Mouse (Mus musculus) neutrophil, adult 59 days (primary cell): Measurements from ENCODE around the gene Pdzd7. TPM values are rescaled to one million over a fixed set of nuclear protein-coding genes. Genes with fewer than 3 reads are reported as not detected.

ENCODE experiments used
- total RNA-seq, 2 experiments: library from RNA; stranded (reverse); gene quantifications; 1 replicate in 1 of 2; 2 replicates in 1 of 2; pipeline ENCODE4 v1.2.4; 2023

Pdzd7 gene
- total RNA-seq, result under 1 TPM in 1 of 2 experiments, not detected in 1; 0.13 TPM

DNA sequence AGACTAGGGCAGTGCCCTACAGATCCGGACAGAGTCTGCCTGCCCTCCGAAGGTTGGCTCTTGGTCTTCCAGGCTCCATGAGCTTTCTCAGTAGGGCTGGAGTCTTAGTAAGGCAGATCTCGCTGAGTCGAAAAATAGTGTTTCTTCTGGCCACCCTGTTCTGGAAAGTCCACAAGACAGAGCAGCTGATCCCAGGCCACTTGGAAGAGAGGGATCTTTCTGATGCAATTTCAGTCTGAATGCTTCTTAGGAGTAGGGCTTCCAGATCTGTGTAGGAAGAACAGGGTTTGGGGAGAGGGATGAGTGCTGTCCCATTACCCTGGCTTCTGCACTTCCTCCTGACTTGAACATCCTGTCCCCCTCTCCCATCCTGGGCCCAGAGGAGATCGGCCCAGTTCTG, at the start of gene Pdzd7:
TSS of gene Pdzd7 (minus strand) at position 67 of the 400 bp plus-strand sequence.

DNA sequence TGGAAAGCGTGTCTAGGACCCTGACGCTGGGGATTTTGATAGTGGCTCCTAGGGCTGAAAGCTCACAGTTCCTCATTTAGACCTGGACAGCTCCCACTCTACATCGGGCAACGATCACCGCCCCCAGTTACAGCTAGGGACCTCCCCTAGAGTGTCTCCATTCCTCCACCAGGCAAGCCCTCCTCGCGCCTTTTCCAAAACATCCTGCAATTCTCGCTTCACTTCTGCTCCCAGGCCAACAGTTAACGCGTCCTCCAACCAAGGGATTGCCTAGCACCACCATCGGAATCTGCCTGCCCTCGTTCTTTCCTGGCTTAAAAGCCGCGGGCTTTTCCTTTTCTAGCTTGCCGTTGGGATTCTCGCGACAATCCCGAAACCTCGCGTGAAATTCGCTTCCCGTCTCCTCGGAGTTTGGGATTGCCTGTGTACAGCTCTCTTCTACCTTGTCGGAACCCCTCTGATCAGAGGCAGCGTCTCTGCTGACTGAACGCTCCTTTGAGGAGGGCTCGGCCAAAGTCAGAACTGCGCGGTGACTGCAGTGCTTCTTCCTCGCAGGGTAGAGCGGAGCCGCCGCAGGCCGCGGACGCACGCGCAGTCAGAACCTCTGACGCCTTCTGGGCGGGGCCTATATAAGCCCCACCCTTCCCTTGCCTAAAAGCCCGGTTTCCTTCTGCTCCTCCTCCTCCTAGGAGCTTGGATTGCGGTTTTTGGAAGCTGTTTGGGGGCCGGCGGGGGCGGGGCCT, 29.2 kb upstream of the Pdzd7 start, which contains the start of gene Kazald1:
TSS of gene Kazald1 (plus strand) at position 662 of the 743 bp plus-strand sequence.

DNA sequence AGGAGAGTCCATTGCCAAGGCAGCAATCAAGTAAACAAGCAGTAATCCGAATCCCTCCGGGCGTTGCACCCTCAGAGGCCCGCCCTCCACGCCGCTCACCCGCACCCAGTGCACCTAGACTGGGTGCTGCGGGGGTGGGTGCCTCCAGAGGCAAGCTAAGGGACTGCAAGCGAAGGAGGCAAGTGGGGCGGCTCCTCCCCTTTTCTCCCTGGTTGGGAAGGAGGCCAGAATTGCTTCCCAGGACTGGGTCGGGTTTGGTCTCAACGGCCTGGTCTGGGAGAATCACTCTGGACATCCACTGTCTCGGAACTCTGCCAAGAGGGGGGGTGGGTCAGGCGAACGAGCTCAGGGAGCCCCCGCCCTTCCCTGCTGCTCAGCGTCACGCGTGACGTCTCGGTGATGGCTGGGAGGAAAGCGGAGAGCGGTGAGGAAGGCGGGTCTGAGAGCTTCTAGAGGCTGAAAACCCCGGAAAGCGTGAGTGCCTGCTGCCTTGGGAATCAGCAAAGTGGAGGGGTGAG, 2.0 kb upstream of the Pdzd7 start, which contains the start of gene Sfxn3:
TSS of gene Sfxn3 (plus strand) at position 87 of the 518 bp plus-strand sequence.

DNA sequence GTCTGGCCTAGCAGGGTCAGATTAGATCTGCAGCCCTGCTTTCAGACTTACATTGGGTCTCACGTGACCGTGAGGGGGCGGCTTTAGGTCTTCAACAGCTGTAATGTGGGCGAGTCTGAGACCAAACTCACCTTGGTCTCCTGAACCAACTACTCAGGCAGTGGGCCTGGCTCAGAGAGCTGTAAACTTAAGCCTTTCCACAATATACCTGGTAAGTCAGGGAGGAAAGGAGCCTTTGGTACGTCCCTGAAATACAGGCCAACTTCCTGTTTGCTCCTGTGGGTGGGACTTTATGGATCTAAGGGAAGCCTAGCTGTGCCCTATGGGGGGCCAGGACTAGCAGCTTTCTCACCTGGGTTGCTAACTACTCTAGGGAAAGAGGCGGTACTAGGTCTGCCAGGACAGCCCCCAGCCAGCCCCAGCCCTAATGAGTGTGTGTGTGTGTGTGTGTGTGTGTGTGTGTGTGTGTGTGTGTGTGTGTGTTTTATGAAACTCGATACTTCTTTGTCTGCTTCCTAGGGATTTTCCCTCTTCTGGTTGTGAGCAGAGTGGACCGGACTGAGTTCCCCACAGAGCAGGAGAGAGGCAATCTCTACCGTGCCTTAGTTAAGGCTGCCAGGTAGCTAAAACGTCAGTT, 31.1 kb downstream of the Pdzd7 start, which contains the start of gene Lzts2:
TSS of gene Lzts2 (plus strand) at position 80 of the 637 bp plus-strand sequence.

DNA sequence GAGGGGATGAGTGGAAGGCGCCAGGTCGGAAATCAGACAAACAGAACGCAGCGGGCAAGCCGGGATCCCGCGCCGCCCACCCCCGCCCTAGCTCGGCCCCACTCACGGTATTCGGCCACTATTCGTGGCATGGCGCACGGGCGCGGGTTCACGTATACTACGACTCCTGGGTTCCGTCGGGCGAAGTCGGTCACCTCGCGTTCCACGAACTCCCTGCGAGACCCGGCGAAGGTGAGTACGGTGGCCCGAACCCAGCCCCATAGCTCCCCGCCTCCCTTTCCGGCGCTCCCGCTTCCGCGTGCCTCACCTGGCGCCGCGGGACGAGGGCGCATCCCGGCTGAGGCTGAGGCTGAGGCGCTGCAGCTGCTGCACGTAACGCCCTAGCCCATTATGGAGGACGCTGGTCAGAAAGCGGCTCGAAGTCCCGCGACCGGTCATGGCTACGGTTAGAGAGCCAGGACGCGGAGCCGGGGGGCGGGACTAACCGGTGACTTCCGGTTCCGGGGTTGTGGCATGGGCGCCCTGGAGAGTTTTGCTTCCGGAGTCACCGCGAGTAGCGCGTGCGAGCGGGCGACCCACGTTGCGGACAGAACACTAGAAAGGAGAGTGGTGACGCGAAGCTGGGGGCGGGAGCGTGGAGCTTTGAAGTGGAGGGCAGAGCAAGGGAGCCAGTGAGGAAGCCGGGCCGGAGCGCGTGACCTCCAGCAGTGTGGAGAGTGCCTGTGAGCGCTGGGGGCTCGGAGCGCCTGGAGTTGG, 39.4 kb downstream of the Pdzd7 start, which contains the start of gene Mrpl43:
TSS of gene Mrpl43 (minus strand) at position 486 of the 756 bp plus-strand sequence.

DNA sequence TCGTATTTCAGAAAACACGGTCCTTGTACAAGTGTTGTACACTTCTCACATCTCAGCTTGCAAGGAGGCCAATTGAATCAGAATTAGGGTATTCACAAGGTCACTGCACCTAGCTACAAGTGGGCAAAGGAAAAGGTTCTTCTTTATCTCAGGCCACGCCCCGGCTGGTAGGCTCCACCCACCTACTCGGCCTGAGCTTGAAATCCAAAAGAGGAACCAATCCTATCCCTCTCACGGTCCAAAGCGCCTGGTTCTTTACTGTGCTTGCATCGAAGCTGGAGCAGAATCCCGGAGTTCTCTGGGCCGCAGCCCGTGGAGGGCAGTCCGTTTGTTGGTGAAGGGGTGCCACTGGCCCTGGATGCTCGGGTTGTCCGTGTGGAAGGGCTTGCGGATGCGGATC, 40.1 kb downstream of the Pdzd7 start, which contains the start of gene Twnk:
TSS of gene Twnk (plus strand) at position 220 of the 400 bp plus-strand sequence.

DNA sequence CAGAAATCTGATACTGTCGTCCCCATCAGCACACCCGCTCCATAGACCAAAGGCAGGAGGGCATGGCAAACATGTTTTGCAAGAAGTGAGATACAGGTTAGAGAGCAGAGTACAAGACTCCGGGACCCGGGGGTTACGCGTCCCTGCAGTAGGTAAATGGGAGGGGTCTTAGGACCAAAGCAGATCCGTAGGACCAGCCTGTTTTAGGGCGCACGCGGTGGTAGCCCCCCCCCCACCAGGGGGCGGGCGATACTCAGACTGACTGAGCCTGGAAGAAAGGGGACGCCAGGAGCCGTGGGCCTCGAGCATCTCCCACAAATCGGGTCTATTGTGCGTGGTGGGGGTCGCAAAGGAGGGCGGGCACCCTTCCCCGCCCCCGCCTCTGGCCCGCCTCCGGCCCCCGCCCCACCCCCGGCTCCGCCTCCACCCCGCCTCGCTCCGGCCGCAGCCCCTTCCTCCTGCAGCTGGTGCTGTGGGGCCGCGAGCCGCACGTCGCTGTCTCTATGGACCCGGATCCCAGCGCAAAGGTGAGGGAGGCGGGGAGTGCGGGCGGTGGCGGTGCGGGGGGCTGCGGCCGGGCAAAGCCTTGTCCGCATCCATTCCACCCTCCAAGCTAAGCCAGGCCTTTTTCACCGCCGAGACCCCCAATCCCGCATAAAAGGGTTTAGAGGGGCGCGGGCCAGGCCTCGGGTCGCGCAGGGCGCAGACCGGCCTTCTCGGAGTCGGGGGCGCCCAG, 56.5 kb downstream of the Pdzd7 start, which contains the start of gene Sema4g:
TSS of gene Sema4g (plus strand) at position 271 of the 736 bp plus-strand sequence.

Other genes starting within 250 kb of the Pdzd7 start
- gene Slf2, start 114.6 kb downstream of the Pdzd7 start, total RNA-seq, result 10 to 100 TPM; 22.9 to 27.7 TPM
- under 1 TPM; 0.24 to 0.33 TPM for gene Sema4g, start 56.6 kb downstream of the Pdzd7 start, total RNA-seq
- gene Twnk, start 40.1 kb downstream of the Pdzd7 start, total RNA-seq, result 1 to 10 TPM; 5.8 TPM
- gene Mrpl43, start 39.3 kb downstream of the Pdzd7 start, total RNA-seq, result 10 to 100 TPM; 29.8 TPM
- 1 to 10 TPM in 1 of 2 experiments, under 1 TPM in 1; 0.64 to 2.4 TPM for gene Lzts2, start 31.3 kb downstream of the Pdzd7 start, total RNA-seq
- gene Sfxn3, start 1.8 kb upstream of the Pdzd7 start, total RNA-seq, result 10 to 100 TPM; 14.1 to 20.0 TPM
- under 1 TPM; 0.24 to 0.60 TPM for gene Kazald1, start 29.5 kb upstream of the Pdzd7 start, total RNA-seq
- gene Tlx1, start 105.0 kb upstream of the Pdzd7 start, total RNA-seq, result not detected
- not detected for gene Lbx1, start 190.1 kb upstream of the Pdzd7 start, total RNA-seq